Mouse (Mus musculus): ENCODE data around the gene Arhgef38. TPM values are rescaled to one million over a fixed set of nuclear protein-coding genes. Genes with fewer than 3 reads are reported as not detected.

Arhgef38 gene
- 0.05 and 0.25 TPM in 2 replicates for polyA plus RNA-seq (2016; fragmentation: Nextera tagmentation; extraction: Ambion mirVana)

DNA sequence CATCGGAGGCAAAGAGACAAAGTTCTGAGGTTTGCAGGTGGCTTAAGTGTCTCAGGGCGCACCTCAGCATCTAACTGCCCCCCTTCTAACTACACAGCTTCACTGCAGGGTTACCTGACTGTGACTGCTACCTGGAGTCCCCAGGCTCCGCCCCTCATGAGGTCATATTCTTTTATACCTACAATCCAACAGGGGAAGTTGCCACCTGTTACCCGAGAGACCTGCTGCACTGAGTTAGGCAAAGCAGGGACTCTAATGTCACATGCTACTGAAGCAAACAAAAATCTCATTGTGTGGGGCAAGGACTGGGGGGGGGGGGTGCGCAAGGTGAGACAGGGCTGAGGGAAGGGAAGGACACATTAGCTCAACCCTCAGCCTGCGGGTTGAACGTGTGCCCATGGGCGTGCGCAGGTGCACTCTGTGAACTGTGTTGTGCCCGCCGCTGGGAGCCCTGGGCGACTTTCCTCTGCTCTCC is at the start of gene Arhgef38:
Gene Arhgef38 (minus strand): TSS at position 129 of the 475 bp plus-strand sequence.
- no peaks in the 10 kb centered on the region for H3K27me3 ChIP-seq (replicated peaks; ENCODE audit: low read depth, poor library complexity, severe bottlenecking)
- 0 out of 2 replicates have a peak, but pooled peaks cover 5% of the 10 kb centered on the region for H3K4me1 ChIP-seq
- no peaks in the 10 kb centered on the region for H3K36me3 ChIP-seq (replicated peaks)
- H3K27ac ChIP-seq (replicated peaks), result no peak within 1 kb of the TSS
- no peaks in the 10 kb centered on the region for H3K9me3 ChIP-seq
- no peak for DNase-seq (ENCODE audit: low spot score)
- WGBS, result 52% methylated on average over 12 of the region's 12 CpGs
- H3K4me3 ChIP-seq, result no peak within 1 kb of the TSS

- WGBS, result 24% methylated on average over 3 of the region's 3 CpGs
- Histone ChIP-seq H3K4me3 (no peak overlapping the region), H3K9me3 (no peaks in the 10 kb centered on the region), H3K27me3 (replicated peaks; ENCODE audit: low read depth, poor library complexity, severe bottlenecking) (no peaks in the 10 kb centered on the region), H3K27ac (replicated peaks) (no peak overlapping the region), H3K4me1 (no peaks in the 10 kb centered on the region), H3K36me3 (replicated peaks) (no peaks in the 10 kb centered on the region)
- peak; percentile 67 for DNase-seq (ENCODE audit: low spot score)
These were observed 37.1 kb upstream of the Arhgef38 start for GRCm38 (mm10) chr3:133271887-133272286.

- H3K4me3 ChIP-seq, result no peak overlapping the region
- H3K27me3 ChIP-seq (replicated peaks; ENCODE audit: low read depth, poor library complexity, severe bottlenecking), result no peaks in the 10 kb centered on the region
- no peak for DNase-seq (ENCODE audit: low spot score)
- no peaks in the 10 kb centered on the region for H3K36me3 ChIP-seq (replicated peaks)
- H3K4me1 ChIP-seq, result no peaks in the 10 kb centered on the region
- whole genome bisulfite sequencing, result 93% methylated on average over 2 of the region's 2 CpGs
- no peaks in the 10 kb centered on the region for H3K9me3 ChIP-seq
- no peak overlapping the region for H3K27ac ChIP-seq (replicated peaks)
These were observed 24.1 kb upstream of the Arhgef38 start for GRCm38 (mm10) chr3:133258860-133259259.

- Histone ChIP-seq H3K9me3 (no peaks in the 10 kb centered on the region), H3K4me3 (no peak overlapping the region), H3K27me3 (replicated peaks; ENCODE audit: low read depth, poor library complexity, severe bottlenecking) (no peaks in the 10 kb centered on the region), H3K27ac (replicated peaks) (no peak overlapping the region), H3K36me3 (replicated peaks) (no peaks in the 10 kb centered on the region), H3K4me1 (no peaks in the 10 kb centered on the region)
- 70% methylated on average over 4 of the region's 4 CpGs for WGBS
- DNase-seq (ENCODE audit: low spot score), result no peak
These were observed 21.1 kb upstream of the Arhgef38 start for GRCm38 (mm10) chr3:133255842-133256241.

GRCm38 (mm10) chr3:133244027-133244426 is 9.3 kb upstream of the Arhgef38 start:
- Histone ChIP-seq H3K9me3 (no peaks in the 10 kb centered on the region), H3K27ac (replicated peaks) (no peak overlapping the region), H3K36me3 (replicated peaks) (no peaks in the 10 kb centered on the region), H3K4me1 (no peaks in the 10 kb centered on the region), H3K4me3 (no peak overlapping the region), H3K27me3 (replicated peaks; ENCODE audit: low read depth, poor library complexity, severe bottlenecking) (no peaks in the 10 kb centered on the region)
- no peak for DNase-seq (ENCODE audit: low spot score)
- WGBS, result 83% methylated on average over 9 of the region's 9 CpGs

- Histone ChIP-seq H3K27me3 (replicated peaks; ENCODE audit: low read depth, poor library complexity, severe bottlenecking) (no peaks in the 10 kb centered on the region), H3K36me3 (replicated peaks) (no peaks in the 10 kb centered on the region), H3K27ac (replicated peaks) (no peak overlapping the region), H3K4me1 (no peaks in the 10 kb centered on the region), H3K9me3 (no peaks in the 10 kb centered on the region), H3K4me3 (no peak overlapping the region)
- DNase-seq (ENCODE audit: low spot score), result no peak
- 69% methylated on average over 1 of the region's 1 CpGs for WGBS
These were observed 7.2 kb upstream of the Arhgef38 start for GRCm38 (mm10) chr3:133241916-133242315.

DNA sequence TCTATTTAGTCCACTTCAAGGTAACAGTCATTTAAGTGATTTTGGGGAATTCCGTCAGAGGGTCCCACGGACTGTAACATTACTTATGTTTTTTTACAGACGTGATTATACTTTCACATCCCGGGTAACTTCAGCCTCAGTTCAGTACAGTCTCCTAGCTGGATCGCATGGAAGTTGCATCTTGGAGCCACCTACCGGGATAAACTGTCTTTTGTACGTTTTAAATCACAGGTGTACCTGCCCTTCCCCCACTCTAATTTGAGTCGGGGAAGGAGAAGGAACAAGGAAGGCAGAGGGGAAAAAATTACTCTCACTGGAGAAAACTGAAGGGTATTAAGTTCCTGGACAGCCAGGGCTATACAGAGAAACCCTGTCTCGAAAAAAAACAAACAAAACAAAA is 756 bp downstream of the Arhgef38 start:
- H3K36me3 ChIP-seq (replicated peaks), result no peaks in the 10 kb centered on the region

GRCm38 (mm10) chr3:133230427-133230826 is 4.3 kb downstream of the Arhgef38 start:
- WGBS, result 81% methylated on average over 2 of the region's 2 CpGs
- Histone ChIP-seq H3K27me3 (replicated peaks; ENCODE audit: low read depth, poor library complexity, severe bottlenecking) (no peaks in the 10 kb centered on the region), H3K4me1 (0 out of 2 replicates have a peak, but pooled peaks cover 5% of the 10 kb centered on the region), H3K9me3 (no peaks in the 10 kb centered on the region), H3K4me3 (no peak overlapping the region), H3K36me3 (replicated peaks) (no peaks in the 10 kb centered on the region), H3K27ac (replicated peaks) (no peak overlapping the region)
- no peak for DNase-seq (ENCODE audit: low spot score)

More for the DNA sequence above, 756 bp downstream of the Arhgef38 start:
- no peak overlapping the region for H3K27ac ChIP-seq (replicated peaks)
- WGBS, result 52% methylated on average over 9 of the region's 9 CpGs
- no peak overlapping the region for H3K4me3 ChIP-seq
- H3K9me3 ChIP-seq, result no peaks in the 10 kb centered on the region
- no peak for DNase-seq (ENCODE audit: low spot score)
- H3K4me1 ChIP-seq, result 0 out of 2 replicates have a peak, but pooled peaks cover 5% of the 10 kb centered on the region
- no peaks in the 10 kb centered on the region for H3K27me3 ChIP-seq (replicated peaks; ENCODE audit: low read depth, poor library complexity, severe bottlenecking)

- Histone ChIP-seq H3K36me3 (replicated peaks) (no peaks in the 10 kb centered on the region), H3K9me3 (no peaks in the 10 kb centered on the region), H3K27ac (replicated peaks) (no peak overlapping the region), H3K4me1 (no peaks in the 10 kb centered on the region), H3K4me3 (no peak overlapping the region), H3K27me3 (replicated peaks; ENCODE audit: low read depth, poor library complexity, severe bottlenecking) (no peaks in the 10 kb centered on the region)
- DNase-seq (ENCODE audit: low spot score), result no peak
These were observed 5.2 kb downstream of the Arhgef38 start for GRCm38 (mm10) chr3:133229594-133229993.

DNA sequence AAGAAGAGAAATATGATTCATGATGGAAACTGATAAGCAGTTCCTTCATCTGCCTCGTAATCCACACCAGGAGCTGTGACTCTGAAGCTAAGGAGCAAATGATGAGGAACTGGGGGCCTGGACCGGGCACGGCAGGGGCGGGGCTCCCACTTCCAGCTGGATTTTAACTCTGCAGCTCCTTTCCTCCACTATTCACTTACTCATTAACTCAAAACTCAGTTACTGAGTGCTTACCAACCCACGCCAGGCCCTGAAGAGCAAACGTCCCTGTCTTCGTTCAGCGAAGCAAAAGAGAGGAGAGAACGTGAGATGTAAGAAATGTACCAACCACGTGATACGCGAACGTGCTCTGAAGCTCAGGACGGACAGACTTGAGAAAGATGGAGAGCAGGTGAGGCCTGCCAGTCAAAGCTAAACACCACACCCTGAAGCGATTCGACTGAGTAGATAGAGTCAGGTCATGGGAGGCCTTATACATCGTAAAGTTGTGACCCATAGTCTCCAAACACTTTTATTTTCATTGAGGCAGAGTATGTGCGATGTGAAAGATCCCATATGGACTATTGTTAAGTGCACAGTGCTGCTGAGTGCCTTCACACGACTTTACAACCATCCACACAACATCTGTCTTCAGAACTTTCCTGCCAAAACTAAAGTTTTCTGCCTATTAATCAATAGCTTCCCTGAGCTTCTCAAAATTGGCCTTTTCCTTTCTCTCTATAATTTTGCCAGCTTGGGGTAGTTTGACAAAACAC is 7.3 kb downstream of the Arhgef38 start:
- H3K4me1 ChIP-seq, result no peaks in the 10 kb centered on the region
- no peak overlapping the region for H3K4me3 ChIP-seq
- no peak overlapping the region for H3K27ac ChIP-seq (replicated peaks)
- 86% methylated on average over 19 of the region's 19 CpGs for WGBS
- no peaks in the 10 kb centered on the region for H3K36me3 ChIP-seq (replicated peaks)
- H3K9me3 ChIP-seq, result no peaks in the 10 kb centered on the region
- no peaks in the 10 kb centered on the region for H3K27me3 ChIP-seq (replicated peaks; ENCODE audit: low read depth, poor library complexity, severe bottlenecking)
- no peak for DNase-seq (ENCODE audit: low spot score)

DNA sequence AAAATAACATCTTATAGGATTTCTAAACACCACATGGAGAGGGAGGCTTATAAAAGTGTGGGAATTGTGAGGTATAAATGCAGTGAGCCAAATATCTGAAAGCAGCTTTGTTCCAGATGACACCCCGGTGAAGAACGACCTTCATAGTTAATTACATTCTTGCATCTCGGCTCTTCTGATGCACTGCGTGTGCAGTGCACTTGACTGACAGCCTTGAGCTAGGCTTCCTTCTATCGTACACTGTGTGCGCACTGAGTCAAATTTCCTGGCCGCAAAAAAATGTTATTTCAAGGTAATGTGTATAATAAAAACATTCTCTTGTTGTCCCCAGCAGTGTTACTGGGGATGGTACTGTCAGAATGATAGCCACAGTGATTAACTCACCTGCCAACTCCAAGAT is 16.2 kb downstream of the Arhgef38 start:
- Histone ChIP-seq H3K4me1 (no peaks in the 10 kb centered on the region), H3K27me3 (replicated peaks; ENCODE audit: low read depth, poor library complexity, severe bottlenecking) (no peaks in the 10 kb centered on the region), H3K9me3 (no peaks in the 10 kb centered on the region), H3K27ac (replicated peaks) (no peak overlapping the region), H3K36me3 (replicated peaks) (no peaks in the 10 kb centered on the region), H3K4me3 (no peak overlapping the region)
- DNase-seq (ENCODE audit: low spot score), result no peak
- WGBS, result 77% methylated on average over 7 of the region's 7 CpGs

DNA sequence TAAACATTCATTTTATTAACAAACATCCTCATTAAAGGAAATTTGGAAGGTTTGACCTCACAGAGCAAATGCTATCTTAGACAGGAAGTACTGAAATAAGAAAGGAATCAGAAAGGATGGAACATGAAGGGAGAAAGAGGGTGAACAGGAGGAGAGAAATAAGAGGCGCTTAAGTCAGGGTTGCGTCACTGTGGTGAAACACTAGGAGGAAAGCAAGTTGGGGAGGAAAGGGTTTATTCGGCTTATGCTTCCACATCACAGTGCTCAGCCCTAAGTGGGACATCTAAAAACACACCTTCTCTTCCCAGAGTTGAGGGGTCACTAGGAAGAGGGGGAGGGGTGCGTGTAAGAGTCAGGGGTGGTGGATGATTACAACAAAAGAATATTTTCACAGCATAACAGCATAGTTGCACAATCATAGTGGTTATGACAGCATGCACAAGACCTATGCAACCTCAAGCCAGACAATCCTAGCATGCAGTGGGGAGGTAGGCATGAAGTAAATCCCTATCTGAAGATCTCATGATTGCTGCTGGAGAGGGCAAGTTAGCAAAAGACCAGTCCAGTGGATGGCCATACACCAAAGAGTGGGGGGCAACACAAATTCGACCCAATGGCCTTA is 19.4 kb downstream of the Arhgef38 start:
- H3K27me3 ChIP-seq (replicated peaks; ENCODE audit: low read depth, poor library complexity, severe bottlenecking), result no peaks in the 10 kb centered on the region
- 89% methylated on average over 5 of the region's 5 CpGs for WGBS
- DNase-seq (ENCODE audit: low spot score), result no peak
- no peaks in the 10 kb centered on the region for H3K36me3 ChIP-seq (replicated peaks)
- no peak overlapping the region for H3K27ac ChIP-seq (replicated peaks)
- no peaks in the 10 kb centered on the region for H3K4me1 ChIP-seq
- H3K4me3 ChIP-seq, result no peak overlapping the region
- H3K9me3 ChIP-seq, result no peaks in the 10 kb centered on the region

All from embryonic facial prominence, embryonic 10.5 days (tissue).